Mouse (Mus musculus) spleen, adult 2 months (tissue): ENCODE data around the gene Rasal2. TPM values are rescaled to one million over a fixed set of nuclear protein-coding genes. Genes with fewer than 3 reads are reported as not detected.

Experiments
- DNase-seq, 2 experiments: peaks; one replicate each; pipeline versions ENCODE4 v3.0.0 to v3.0.0-alpha.2; 2012 to 2021; ENCODE audit warnings: low spot score in 2 of 2, low read depth in 1 of 2
- H3K27ac ChIP-seq: fragments of 200-500 bp; 2 replicates; pipeline ENCODE4 v1.5.1; 2012; ENCODE audit warnings: low read length, inconsistent platforms; ENCODE audit not compliant: insufficient read depth
- H3K27me3 ChIP-seq: fragments of 200-500 bp; 2 replicates; pipeline ENCODE4 v1.6.1; 2012; ENCODE audit warnings: mild to moderate bottlenecking, moderate library complexity, low read length, inconsistent platforms; ENCODE audit not compliant: control insufficient read depth, insufficient read depth
- H3K36me3 ChIP-seq: fragments of 200-500 bp; 2 replicates; pipeline ENCODE4 v1.6.1; 2012; ENCODE audit warnings: mild to moderate bottlenecking, low read length, inconsistent platforms; ENCODE audit not compliant: control insufficient read depth, insufficient read depth
- H3K4me1 ChIP-seq: fragments of 200-500 bp; 2 replicates; pipeline ENCODE4 v1.6.1; 2011; ENCODE audit warnings: inconsistent platforms; ENCODE audit not compliant: control insufficient read depth, insufficient read depth, insufficient read length
- H3K4me3 ChIP-seq: fragments of 200-500 bp; 2 replicates; pipeline ENCODE4 v1.5.1; 2011; ENCODE audit warnings: mild to moderate bottlenecking, inconsistent platforms; ENCODE audit not compliant: insufficient read depth, insufficient read length; ENCODE audit errors: extremely low read depth
- CTCF ChIP-seq: fragments of 200-500 bp; IDR thresholded peaks from 2 replicates; pipeline ENCODE4 v1.5.1; 2011; ENCODE audit warnings: mild to moderate bottlenecking, inconsistent platforms; ENCODE audit not compliant: insufficient read depth, insufficient read length, insufficient replicate concordance; ENCODE audit errors: extremely low read depth
- POLR2A ChIP-seq: fragments of 200-500 bp; IDR thresholded peaks from 2 replicates; pipeline ENCODE4 v1.6.1; 2011; ENCODE audit warnings: low read depth, low read length, inconsistent platforms
- whole genome bisulfite sequencing: fragments of 180-500 bp; shearing (Covaris S2); methylation state at CpG from one replicate; pipeline ENCODE4 v1.1.7; 2018; 5-methylcytosine and 5-hydroxymethylcytosine counted together
- polyA plus RNA-seq: library from polyadenylated mRNA; depleted of rRNA; stranded (reverse); fragments of >200 nt; gene quantifications from 2 replicates; pipeline ENCODE4 v1.2.3, GENCODE M21; 2012

The Rasal2 gene
- polyA plus RNA-seq, 1 experiment: 1.1 TPM

- Histone ChIP-seq H3K36me3 (no peaks in the 10 kb centered on the region), H3K27me3 (no peaks in the 10 kb centered on the region), H3K4me1 (no peaks in the 10 kb centered on the region), H3K27ac (no peak overlapping the region), H3K4me3 (no peak overlapping the region)
- TF ChIP-seq POLR2A (no peak), CTCF (no peak)
- no peak for DNase-seq
- WGBS: 49% methylated on average over 4 of the region's 4 CpGs
Observed at GRCm38 (mm10) chr1:157286561-157286960, 125.8 kb downstream of the Rasal2 start.

DNA sequence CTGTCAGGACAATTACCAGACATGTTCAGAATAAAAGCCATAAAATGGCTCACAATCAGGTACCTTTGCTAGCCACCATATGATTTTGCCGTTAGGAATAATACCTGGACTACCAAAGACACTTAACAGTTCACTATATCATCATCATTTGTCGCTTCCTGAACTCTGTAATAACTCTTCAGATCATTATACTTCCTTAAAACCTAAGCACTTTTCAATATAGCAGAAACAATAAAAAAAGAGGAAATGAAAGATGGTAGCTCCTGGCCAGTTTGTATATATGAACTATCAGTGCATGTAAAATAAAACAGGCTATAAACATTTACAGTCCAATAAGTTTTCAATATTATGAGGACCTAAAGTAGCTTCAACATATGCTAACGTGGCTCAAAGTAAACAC lies 127.0 kb downstream of the Rasal2 start:
- Histone ChIP-seq H3K4me1 (no peaks in the 10 kb centered on the region), H3K27me3 (no peaks in the 10 kb centered on the region), H3K27ac (no peak overlapping the region), H3K36me3 (no peaks in the 10 kb centered on the region), H3K4me3 (no peak overlapping the region)
- no peak for DNase-seq
- 53% methylated on average over 3 of the region's 3 CpGs for WGBS
- no peak for TF ChIP-seq POLR2A
- TF ChIP-seq CTCF: no peak

DNA sequence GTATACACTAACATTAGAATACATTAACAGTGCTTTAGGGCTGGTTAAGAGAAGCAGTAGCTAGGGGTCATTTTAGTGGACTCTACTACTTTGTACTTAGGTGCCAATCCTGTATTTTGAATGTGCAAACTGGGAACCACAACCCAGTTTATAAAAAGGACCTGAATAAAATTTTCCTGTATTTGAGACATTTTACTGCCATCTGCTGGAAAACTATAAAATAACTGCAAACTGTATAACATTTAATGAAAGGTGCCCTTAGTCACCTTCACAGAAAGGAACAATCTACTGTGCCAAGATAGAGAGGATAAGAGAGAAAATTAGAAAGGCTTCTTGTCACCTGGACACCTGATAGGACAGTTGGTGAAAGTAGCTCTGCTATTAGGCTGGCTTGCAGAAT lies 131.6 kb downstream of the Rasal2 start:
- Histone ChIP-seq H3K27me3 (no peaks in the 10 kb centered on the region), H3K36me3 (no peaks in the 10 kb centered on the region), H3K27ac (no peak overlapping the region), H3K4me3 (no peak overlapping the region), H3K4me1 (no peaks in the 10 kb centered on the region)
- DNase-seq: no peak
- TF ChIP-seq CTCF: no peak
- no peak for TF ChIP-seq POLR2A

GRCm38 (mm10) chr1:157275672-157276307 lies 136.6 kb downstream of the Rasal2 start:
- H3K36me3 ChIP-seq: no peaks in the 10 kb centered on the region
- DNase-seq: no peak
- no peaks in the 10 kb centered on the region for H3K4me1 ChIP-seq
- H3K27me3 ChIP-seq: no peaks in the 10 kb centered on the region
- 78% methylated on average over 4 of the region's 4 CpGs for WGBS
- no peak overlapping the region for H3K27ac ChIP-seq
- no peak for TF ChIP-seq POLR2A
- no peak for TF ChIP-seq CTCF
- no peak overlapping the region for H3K4me3 ChIP-seq

DNA sequence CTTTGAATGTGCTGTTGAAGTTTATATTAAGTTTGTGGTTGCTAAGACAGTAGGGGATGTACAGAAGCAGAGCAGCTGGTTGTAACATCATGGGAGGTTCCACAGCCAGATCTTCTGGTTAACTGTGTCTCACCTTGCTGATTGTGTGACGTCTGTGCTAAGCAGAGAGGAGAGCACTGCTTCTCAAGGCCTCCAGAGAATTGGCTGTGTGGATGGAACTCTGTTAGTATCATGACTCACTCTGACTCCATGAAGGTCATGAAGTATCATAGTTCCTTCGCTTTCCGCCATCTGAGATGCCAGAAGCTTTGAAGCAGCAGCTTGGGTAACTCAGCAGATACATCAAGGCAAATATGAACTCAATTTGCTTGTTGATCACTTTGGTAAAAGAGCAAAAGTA lies 144.5 kb downstream of the Rasal2 start:
- H3K4me1 ChIP-seq: no peaks in the 10 kb centered on the region
- 93% methylated on average over 3 of the region's 3 CpGs for WGBS
- H3K4me3 ChIP-seq: no peak overlapping the region
- no peaks in the 10 kb centered on the region for H3K36me3 ChIP-seq
- no peak overlapping the region for H3K27ac ChIP-seq
- TF ChIP-seq CTCF (no peak), POLR2A (no peak)
- H3K27me3 ChIP-seq: no peaks in the 10 kb centered on the region
- no peak for DNase-seq

GRCm38 (mm10) chr1:157256562-157256961 lies 155.8 kb downstream of the Rasal2 start:
- WGBS: 80% methylated on average over 4 of the region's 4 CpGs
- TF ChIP-seq POLR2A: no peak
- no peak for TF ChIP-seq CTCF
- no peaks in the 10 kb centered on the region for H3K4me1 ChIP-seq
- H3K36me3 ChIP-seq: no peaks in the 10 kb centered on the region
- no peak overlapping the region for H3K4me3 ChIP-seq
- no peaks in the 10 kb centered on the region for H3K27me3 ChIP-seq
- no peak for DNase-seq
- H3K27ac ChIP-seq: no peak overlapping the region

- 90% methylated on average over 1 of the region's 1 CpGs for WGBS
- Histone ChIP-seq H3K27ac (no peak overlapping the region), H3K4me3 (no peak overlapping the region)
Observed at GRCm38 (mm10) chr1:157255776-157256175, 156.6 kb downstream of the Rasal2 start.

More at GRCm38 (mm10) chr1:157255776-157256175, 156.6 kb downstream of the Rasal2 start:
- no peak for DNase-seq
- H3K27me3 ChIP-seq: no peaks in the 10 kb centered on the region
- TF ChIP-seq POLR2A: no peak
- no peak for TF ChIP-seq CTCF
- H3K36me3 ChIP-seq: no peaks in the 10 kb centered on the region
- H3K4me1 ChIP-seq: no peaks in the 10 kb centered on the region
